ENCODE assay signal across 8 mouse cellular contexts in genomic region chr8:84986379-84986945, GRCm38 (mm10). TPM values are rescaled to one million over a fixed set of nuclear protein-coding genes. Genes with fewer than 3 reads are reported as not detected.
A peak's percentile ranks its signal among the peaks of the same experiment; 100 is the strongest.
DNase-seq lines count a peak whose midpoint lies in the region; ATAC-seq lines count a peak whose summit lies in the region.

No protein-coding gene starts in this region.

- H3K9me3 ChIP-seq in neural tube, embryonic 11.5 days (ENCODE audit: control insufficient read depth, low read length), result no peaks in the 10 kb centered on the region
- no peaks in the 10 kb centered on the region for H3K9me3 ChIP-seq in limb, embryonic 15.5 days
- no peaks in the 10 kb centered on the region for H3K9me3 ChIP-seq in stomach, embryonic 16.5 days (replicated peaks; ENCODE audit: control insufficient read depth, low read length)

- H3K9ac ChIP-seq in neural tube, embryonic 11.5 days (ENCODE audit: low read length), result no peak overlapping the region
- H3K9ac ChIP-seq in limb, embryonic 15.5 days, result no peak overlapping the region
- peak overlapping the region; percentile 65 for H3K9ac ChIP-seq in stomach, embryonic 16.5 days (ENCODE audit: low read length)

- peaks cover 10% of the 10 kb centered on the region for H3K27me3 ChIP-seq in neural tube, embryonic 11.5 days (ENCODE audit: control insufficient read depth, insufficient read depth, low read length)
- H3K27me3 ChIP-seq in limb, embryonic 15.5 days, result 0 out of 2 replicates have a peak, but pooled peaks cover 4% of the 10 kb centered on the region
- H3K27me3 ChIP-seq in stomach, embryonic 16.5 days (ENCODE audit: control insufficient read depth, insufficient read depth, low read length), result no peaks in the 10 kb centered on the region

- no peak for ATAC-seq in neural tube, embryonic 11.5 days (ENCODE audit: insufficient read depth, low FRiP score, low TSS enrichment)
- ATAC-seq in limb, embryonic 15.5 days (ENCODE audit: insufficient number of reproducible peaks, low FRiP score, low TSS enrichment, low read depth), result no peak
- no peak for ATAC-seq in stomach, embryonic 16.5 days (ENCODE audit: insufficient read depth, low FRiP score)

- H3K4me2 ChIP-seq in neural tube, embryonic 11.5 days (ENCODE audit: low read depth), result peak overlapping the region; percentile 97
- H3K4me2 ChIP-seq in limb, embryonic 15.5 days, result peak overlapping the region; percentile 95
- H3K4me2 ChIP-seq in stomach, embryonic 16.5 days (ENCODE audit: low read depth, low read length), result peak overlapping the region; percentile 79

- 46% methylated on average over 8 of the region's 8 CpGs for WGBS in neural tube, embryonic 11.5 days
- WGBS in limb, embryonic 15.5 days, result 31% methylated on average over 8 of the region's 8 CpGs
- 30% methylated on average over 8 of the region's 8 CpGs for WGBS in stomach, embryonic 16.5 days

- H3K36me3 ChIP-seq in neural tube, embryonic 11.5 days (ENCODE audit: control insufficient read depth, insufficient read depth, low read length), result no peaks in the 10 kb centered on the region
- no peaks in the 10 kb centered on the region for H3K36me3 ChIP-seq in limb, embryonic 15.5 days
- no peaks in the 10 kb centered on the region for H3K36me3 ChIP-seq in stomach, embryonic 16.5 days (ENCODE audit: control insufficient read depth, insufficient read depth, low read length)

- H3K4me1 ChIP-seq in neural tube, embryonic 11.5 days (ENCODE audit: control insufficient read depth, insufficient read depth, low read length), result peaks cover 18% of the 10 kb centered on the region
- peaks cover 47% of the 10 kb centered on the region for H3K4me1 ChIP-seq in limb, embryonic 15.5 days
- peaks cover 41% of the 10 kb centered on the region for H3K4me1 ChIP-seq in stomach, embryonic 16.5 days (ENCODE audit: control insufficient read depth, insufficient read depth, low read length)

- H3K27ac ChIP-seq in neural tube, embryonic 11.5 days (ENCODE audit: low read depth, low read length), result no peak overlapping the region
- H3K27ac ChIP-seq in limb, embryonic 15.5 days, result peak overlapping the region; percentile 81; the same call in 1 of the 2 replicates
- H3K27ac ChIP-seq in stomach, embryonic 16.5 days (ENCODE audit: low read length), result peak overlapping the region; percentile 94

- peak overlapping the region; percentile 43; the same call in 1 of the 2 replicates for H3K4me3 ChIP-seq in neural tube, embryonic 11.5 days (ENCODE audit: low read depth, low read length)
- H3K4me3 ChIP-seq in limb, embryonic 15.5 days, result peak overlapping the region; percentile 51
- H3K4me3 ChIP-seq in stomach, embryonic 16.5 days (replicated peaks; ENCODE audit: low read length), result peak overlapping the region; percentile 43

- DNase-seq in cerebellum, adult 9-10 months, result peak; percentile 40
- DNase-seq in cerebellum, postnatal 4 days (ENCODE audit: low spot score in 2 of 2), result no peak
- DNase-seq in neural tube, embryonic 11.5 days (ENCODE audit: low spot score), result no peak
- no peak for DNase-seq in neural tube, embryonic 10.5 days (ENCODE audit: extremely low spot score, low spot score)
- no peak for DNase-seq in gastrocnemius, postnatal 10 days
- no peak for DNase-seq in layer of hippocampus, adult 18-20 months (ENCODE audit: low spot score in 2 of 2)

RNA-seq across cellular contexts. Expression of gene Hook2, which starts 3.9 kb away (rescaled TPM):
- 10.5 and 12.9 TPM in 2 replicates for polyA plus RNA-seq in neural tube, embryonic 11.5 days (2014; fragmentation: Nextera tagmentation; extraction: Ambion mirVana)
- 26.9 and 28.8 TPM in 2 replicates for polyA plus RNA-seq in limb, embryonic 15.5 days (2015; fragmentation: Nextera tagmentation; extraction: Ambion mirVana)
- polyA plus RNA-seq in stomach, embryonic 16.5 days (2015; fragmentation: Nextera tagmentation; extraction: Ambion mirVana), result 50.0 TPM in 2 replicates
- total RNA-seq in gastrocnemius, postnatal 10 days (2021), result 1 to 10 TPM; 2.3 to 2.7 TPM
- 1 to 10 TPM; 8.1 to 9.5 TPM for total RNA-seq in layer of hippocampus, adult 18-20 months (2021)

RNA-seq across cellular contexts. Expression of gene Junb, which starts 7.9 kb away (rescaled TPM):
- polyA plus RNA-seq in neural tube, embryonic 11.5 days (2014; fragmentation: Nextera tagmentation; extraction: Ambion mirVana), result 6.2 and 6.9 TPM in 2 replicates
- 30.4 and 42.5 TPM in 2 replicates for polyA plus RNA-seq in limb, embryonic 15.5 days (2015; fragmentation: Nextera tagmentation; extraction: Ambion mirVana)
- polyA plus RNA-seq in stomach, embryonic 16.5 days (2015; fragmentation: Nextera tagmentation; extraction: Ambion mirVana), result 21.6 and 25.8 TPM in 2 replicates
- total RNA-seq in gastrocnemius, postnatal 10 days (2021), result 1 to 10 TPM; 5.8 to 8.9 TPM
- 100 to 1,000 TPM; 102 to 103 TPM for total RNA-seq in layer of hippocampus, adult 18-20 months (2021)

RNA-seq across cellular contexts. Expression of gene Rnaseh2a, which starts 16.9 kb away (rescaled TPM):
- 92.9 and 116 TPM in 2 replicates for polyA plus RNA-seq in neural tube, embryonic 11.5 days (2014; fragmentation: Nextera tagmentation; extraction: Ambion mirVana)
- 95.2 and 95.6 TPM in 2 replicates for polyA plus RNA-seq in limb, embryonic 15.5 days (2015; fragmentation: Nextera tagmentation; extraction: Ambion mirVana)
- 97.5 and 108 TPM in 2 replicates for polyA plus RNA-seq in stomach, embryonic 16.5 days (2015; fragmentation: Nextera tagmentation; extraction: Ambion mirVana)
- 10 to 100 TPM; 26.7 to 36.8 TPM for total RNA-seq in gastrocnemius, postnatal 10 days (2021)
- total RNA-seq in layer of hippocampus, adult 18-20 months (2021), result 10 to 100 TPM; 41.8 to 46.2 TPM

RNA-seq across cellular contexts. Expression of gene Prdx2, which starts 17.1 kb away (rescaled TPM):
- 1,335 and 1,358 TPM in 2 replicates for polyA plus RNA-seq in neural tube, embryonic 11.5 days (2014; fragmentation: Nextera tagmentation; extraction: Ambion mirVana)
- 635 and 681 TPM in 2 replicates for polyA plus RNA-seq in limb, embryonic 15.5 days (2015; fragmentation: Nextera tagmentation; extraction: Ambion mirVana)
- polyA plus RNA-seq in stomach, embryonic 16.5 days (2015; fragmentation: Nextera tagmentation; extraction: Ambion mirVana), result 584 and 593 TPM in 2 replicates
- total RNA-seq in gastrocnemius, postnatal 10 days (2021), result 100 to 1,000 TPM; 260 to 267 TPM
- 100 to 1,000 TPM; 319 to 358 TPM for total RNA-seq in layer of hippocampus, adult 18-20 months (2021)

RNA-seq across cellular contexts. Expression of gene Gm49661, which starts 17.2 kb away (rescaled TPM):
- not detected in 2 replicates for polyA plus RNA-seq in neural tube, embryonic 11.5 days (2014; fragmentation: Nextera tagmentation; extraction: Ambion mirVana)
- not detected in 2 replicates for polyA plus RNA-seq in limb, embryonic 15.5 days (2015; fragmentation: Nextera tagmentation; extraction: Ambion mirVana)
- polyA plus RNA-seq in stomach, embryonic 16.5 days (2015; fragmentation: Nextera tagmentation; extraction: Ambion mirVana), result not detected in 2 replicates
- total RNA-seq in gastrocnemius, postnatal 10 days (2021), result not detected
- total RNA-seq in layer of hippocampus, adult 18-20 months (2021), result not detected
